Mouse (Mus musculus): ENCODE data around the gene Gdf11. TPM values are rescaled to one million over a fixed set of nuclear protein-coding genes. Genes with fewer than 3 reads are reported as not detected.

Gdf11 gene
- 8.2 and 8.6 TPM in 2 replicates for polyA plus RNA-seq (2014; fragmentation: Nextera tagmentation; extraction: Ambion mirVana)

DNA sequence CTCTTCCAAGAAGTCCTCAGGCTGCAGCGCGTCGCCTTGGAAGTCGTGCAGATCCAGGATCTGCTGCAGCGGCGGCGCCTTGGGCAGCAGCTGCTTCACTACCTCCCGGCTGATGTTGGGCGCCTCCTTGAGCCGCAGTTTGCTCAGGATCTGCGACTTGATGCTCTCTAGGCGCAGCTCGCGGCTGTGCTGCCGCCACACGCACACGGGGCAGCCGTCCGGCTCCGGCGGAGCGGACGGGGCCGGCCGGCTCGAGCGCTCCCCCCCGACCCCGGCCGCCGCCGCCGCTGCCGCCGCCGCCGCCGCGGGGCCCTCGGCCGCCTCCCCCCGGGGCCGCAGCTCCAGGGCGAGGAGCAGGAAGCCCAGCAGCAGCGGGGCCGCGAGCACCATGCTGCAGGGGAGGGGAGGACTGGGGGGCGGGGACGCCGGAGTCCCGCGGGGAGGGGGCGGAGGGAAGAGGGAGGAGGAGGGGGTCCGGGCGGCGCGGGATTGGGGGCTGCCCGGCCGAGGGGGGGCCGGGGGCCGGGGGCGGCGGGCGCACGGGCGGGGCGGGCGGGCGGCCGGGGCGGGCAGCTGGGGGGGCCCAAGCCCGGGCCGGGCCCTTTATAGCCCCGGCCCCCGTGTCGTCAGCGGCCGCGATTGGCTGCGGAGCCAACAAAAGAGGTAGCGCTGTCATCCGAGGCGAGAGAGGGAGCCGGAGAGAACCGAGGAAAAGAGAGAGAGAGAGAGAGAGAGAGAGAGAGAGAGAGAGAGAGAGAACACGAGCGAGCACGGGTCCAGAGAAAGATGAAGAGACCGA is at the start of gene Gdf11:
Gene Gdf11 (minus strand): TSS at position 423 of the 799 bp plus-strand sequence.
- peak within 1 kb of the TSS; percentile 80 for H3K9ac ChIP-seq (replicated peaks; ENCODE audit: low read depth, low read length)
- peak; percentile 88 for ATAC-seq (ENCODE audit: low read depth)
- H3K27me3 ChIP-seq (ENCODE audit: control insufficient read depth, insufficient read depth, low read length) = no peaks in the 10 kb centered on the region
- peak within 1 kb of the TSS; percentile 90 for H3K27ac ChIP-seq (ENCODE audit: low read depth, low read length)
- H3K4me2 ChIP-seq (ENCODE audit: low read depth, low read length) = peak within 1 kb of the TSS; percentile 71
- no peaks in the 10 kb centered on the region for H3K9me3 ChIP-seq (ENCODE audit: control insufficient read depth, low read length)
- peak within 1 kb of the TSS; percentile 81 for H3K4me3 ChIP-seq (ENCODE audit: low read depth, low read length)
- WGBS = under 1% methylated on average over 54 of the region's 89 CpGs
- H3K4me1 ChIP-seq (ENCODE audit: control insufficient read depth, insufficient read depth, low read length) = peaks cover 20% of the 10 kb centered on the region
- H3K36me3 ChIP-seq (ENCODE audit: control insufficient read depth, insufficient read depth, low read length) = peaks cover 4% of the 10 kb centered on the region; the same call in 1 of the 2 replicates

DNA sequence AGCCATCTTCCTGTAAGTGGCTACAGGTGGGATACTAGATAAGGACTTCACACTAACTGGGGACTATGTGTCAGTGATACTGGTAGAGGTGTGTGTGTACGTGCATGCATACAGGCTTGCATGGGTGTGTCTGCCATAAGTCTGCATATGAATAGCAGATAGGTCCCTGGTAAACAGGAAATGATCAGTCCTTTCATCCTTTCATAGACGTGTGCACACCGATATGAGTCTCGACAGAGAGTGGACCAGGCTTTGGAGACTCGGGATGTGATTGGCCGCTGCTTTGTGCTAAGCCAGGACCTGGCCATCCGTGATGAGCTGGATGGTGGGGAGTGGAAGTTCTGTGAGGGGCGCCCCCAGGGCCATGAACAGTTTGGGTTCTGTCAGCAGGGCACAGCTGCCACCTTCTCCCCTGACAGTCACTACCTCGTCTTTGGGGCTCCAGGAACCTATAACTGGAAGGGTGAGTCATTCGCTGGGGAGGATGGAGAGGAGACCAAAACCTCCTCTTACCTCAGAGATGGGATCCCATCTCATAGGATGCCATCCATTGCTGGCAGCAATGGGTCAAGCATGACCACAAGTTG is 49.0 kb upstream of the Gdf11 start:
- H3K27me3 ChIP-seq (ENCODE audit: control insufficient read depth, insufficient read depth, low read length) = no peaks in the 10 kb centered on the region
- no peak for ATAC-seq (ENCODE audit: low read depth)
- H3K27ac ChIP-seq (ENCODE audit: low read depth, low read length) = no peak overlapping the region
- 86% methylated on average over 10 of the region's 10 CpGs for WGBS
- no peak overlapping the region for H3K4me3 ChIP-seq (ENCODE audit: low read depth, low read length)
- H3K9me3 ChIP-seq (ENCODE audit: control insufficient read depth, low read length) = no peaks in the 10 kb centered on the region
- H3K4me1 ChIP-seq (ENCODE audit: control insufficient read depth, insufficient read depth, low read length) = no peaks in the 10 kb centered on the region
- H3K4me2 ChIP-seq (ENCODE audit: low read depth, low read length) = no peak overlapping the region
- no peak overlapping the region for H3K9ac ChIP-seq (replicated peaks; ENCODE audit: low read depth, low read length)
- H3K36me3 ChIP-seq (ENCODE audit: control insufficient read depth, insufficient read depth, low read length) = no peaks in the 10 kb centered on the region

DNA sequence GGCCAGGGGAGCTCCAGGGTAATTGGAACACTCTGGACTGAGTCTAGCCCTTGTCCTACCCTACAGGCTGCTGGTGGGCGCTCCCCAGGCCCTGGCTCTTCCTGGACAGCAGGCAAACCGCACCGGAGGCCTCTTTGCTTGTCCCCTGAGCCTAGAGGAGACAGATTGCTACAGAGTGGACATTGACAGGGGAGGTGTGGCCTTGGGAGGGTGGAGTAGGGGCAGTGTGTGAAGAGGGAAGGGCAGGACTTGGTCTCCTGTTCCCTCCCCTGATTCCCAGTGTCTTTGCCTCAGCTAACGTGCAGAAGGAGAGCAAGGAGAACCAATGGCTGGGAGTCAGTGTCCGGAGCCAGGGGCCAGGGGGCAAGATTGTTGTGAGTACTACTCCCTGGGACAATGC is 47.5 kb upstream of the Gdf11 start:
- H3K4me1 ChIP-seq (ENCODE audit: control insufficient read depth, insufficient read depth, low read length) = no peaks in the 10 kb centered on the region
- no peak for ATAC-seq (ENCODE audit: low read depth)
- peaks cover 9% of the 10 kb centered on the region; the same call in 1 of the 2 replicates for H3K27me3 ChIP-seq (ENCODE audit: control insufficient read depth, insufficient read depth, low read length)
- H3K4me3 ChIP-seq (ENCODE audit: low read depth, low read length) = no peak overlapping the region
- H3K27ac ChIP-seq (ENCODE audit: low read depth, low read length) = no peak overlapping the region
- no peak overlapping the region for H3K9ac ChIP-seq (replicated peaks; ENCODE audit: low read depth, low read length)
- no peak overlapping the region for H3K4me2 ChIP-seq (ENCODE audit: low read depth, low read length)
- no peaks in the 10 kb centered on the region for H3K9me3 ChIP-seq (ENCODE audit: control insufficient read depth, low read length)
- WGBS = 64% methylated on average over 5 of the region's 5 CpGs
- H3K36me3 ChIP-seq (ENCODE audit: control insufficient read depth, insufficient read depth, low read length) = no peaks in the 10 kb centered on the region

DNA sequence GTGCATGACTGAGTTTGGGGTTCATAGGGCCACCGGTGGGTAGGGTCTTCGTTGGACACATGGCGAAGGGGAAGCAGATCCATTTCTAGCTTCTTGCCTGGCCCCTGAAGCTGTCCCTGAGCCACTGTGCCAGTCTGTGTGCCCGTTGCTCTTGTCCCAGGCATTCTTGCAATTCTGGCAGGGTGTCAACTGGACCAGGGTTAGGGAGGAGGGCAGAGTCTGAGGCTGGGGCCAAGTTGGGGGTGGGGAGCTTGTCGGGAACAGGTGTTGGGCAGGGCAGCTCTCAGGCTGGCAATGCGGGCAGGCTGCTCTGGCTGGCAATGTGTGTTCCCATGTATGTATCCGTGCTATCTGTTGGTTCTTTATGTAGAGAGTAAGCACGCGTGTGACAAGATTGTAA is 46.9 kb upstream of the Gdf11 start:
- Histone ChIP-seq H3K9me3 (ENCODE audit: control insufficient read depth, low read length) (no peaks in the 10 kb centered on the region), H3K36me3 (ENCODE audit: control insufficient read depth, insufficient read depth, low read length) (no peaks in the 10 kb centered on the region), H3K4me3 (ENCODE audit: low read depth, low read length) (no peak overlapping the region), H3K9ac (replicated peaks; ENCODE audit: low read depth, low read length) (no peak overlapping the region), H3K4me2 (ENCODE audit: low read depth, low read length) (no peak overlapping the region), H3K27ac (ENCODE audit: low read depth, low read length) (no peak overlapping the region), H3K4me1 (ENCODE audit: control insufficient read depth, insufficient read depth, low read length) (no peaks in the 10 kb centered on the region), H3K27me3 (ENCODE audit: control insufficient read depth, insufficient read depth, low read length) (peaks cover 12% of the 10 kb centered on the region)
- 78% methylated on average over 9 of the region's 9 CpGs for WGBS
- ATAC-seq (ENCODE audit: low read depth) = no peak

DNA sequence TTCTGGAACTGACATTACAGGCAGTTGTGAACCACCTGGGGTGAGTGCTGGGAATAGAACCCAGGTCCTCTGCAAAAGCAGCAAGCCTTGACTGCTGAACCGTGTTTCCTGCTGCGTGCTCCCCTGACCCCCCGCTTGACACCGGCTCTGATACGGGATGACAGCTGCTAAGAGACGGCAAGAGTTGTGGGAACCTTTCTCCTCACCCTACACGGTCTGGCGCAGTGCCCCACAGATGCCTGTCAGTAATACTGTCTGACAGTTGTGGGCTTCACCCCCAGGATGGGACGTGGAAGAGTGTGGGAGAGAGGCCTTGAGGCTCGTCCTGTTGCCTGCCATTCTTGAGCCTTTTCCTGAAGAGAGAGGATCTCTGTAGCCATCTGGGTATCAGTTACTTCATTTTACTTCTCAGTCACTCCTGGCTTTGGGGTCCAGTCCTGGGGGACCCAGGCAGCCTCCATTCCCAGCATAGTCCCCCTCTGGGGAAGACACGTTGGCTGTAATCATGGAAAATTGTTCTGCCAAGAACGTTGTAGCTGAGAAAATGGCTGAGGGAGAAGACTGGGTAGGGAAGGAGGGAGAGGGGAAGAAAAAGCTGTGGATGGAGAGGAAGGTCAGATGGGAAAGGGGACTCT is 46.4 kb upstream of the Gdf11 start:
- Histone ChIP-seq H3K36me3 (ENCODE audit: control insufficient read depth, insufficient read depth, low read length) (no peaks in the 10 kb centered on the region), H3K27me3 (ENCODE audit: control insufficient read depth, insufficient read depth, low read length) (peaks cover 13% of the 10 kb centered on the region), H3K9ac (replicated peaks; ENCODE audit: low read depth, low read length) (no peak overlapping the region), H3K9me3 (ENCODE audit: control insufficient read depth, low read length) (no peaks in the 10 kb centered on the region), H3K4me1 (ENCODE audit: control insufficient read depth, insufficient read depth, low read length) (no peaks in the 10 kb centered on the region), H3K4me3 (ENCODE audit: low read depth, low read length) (no peak overlapping the region), H3K27ac (ENCODE audit: low read depth, low read length) (no peak overlapping the region), H3K4me2 (ENCODE audit: low read depth, low read length) (no peak overlapping the region)
- ATAC-seq (ENCODE audit: low read depth) = no peak
- 71% methylated on average over 12 of the region's 12 CpGs for WGBS

DNA sequence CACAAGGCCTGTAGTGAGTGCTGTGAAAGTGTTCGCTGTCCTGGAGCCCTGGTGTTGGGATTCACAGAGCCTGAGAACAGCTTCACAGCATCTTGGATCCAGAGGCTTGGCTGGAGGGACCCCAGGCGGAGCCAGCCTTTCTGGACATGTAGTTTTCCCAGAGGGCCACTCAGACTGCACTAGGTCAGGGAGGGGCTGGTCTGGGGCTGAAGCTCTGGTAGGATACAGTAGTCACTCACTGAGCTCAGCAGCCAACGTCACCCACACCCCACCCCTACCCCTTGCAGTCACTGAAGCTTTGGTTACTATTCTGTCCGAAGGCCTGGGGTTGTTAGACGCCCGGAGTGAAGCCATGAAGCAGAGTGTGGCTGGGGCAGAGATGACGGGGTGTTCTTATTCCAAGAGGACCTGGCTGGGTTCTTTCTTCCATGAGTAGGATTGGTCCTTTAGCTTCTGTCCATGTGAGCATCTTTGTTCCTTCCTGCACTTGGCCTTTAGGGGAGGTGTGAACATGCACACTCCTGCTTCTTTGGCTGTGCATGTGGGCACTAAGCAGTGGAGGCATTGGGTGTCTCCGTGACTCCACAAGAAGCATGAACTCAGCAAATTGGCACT is 44.4 kb upstream of the Gdf11 start:
- H3K9me3 ChIP-seq (ENCODE audit: control insufficient read depth, low read length) = no peaks in the 10 kb centered on the region
- no peak overlapping the region; the same call in 1 of the 2 replicates for H3K4me2 ChIP-seq (ENCODE audit: low read depth, low read length)
- H3K4me3 ChIP-seq (ENCODE audit: low read depth, low read length) = no peak overlapping the region
- ATAC-seq (ENCODE audit: low read depth) = no peak
- no peaks in the 10 kb centered on the region for H3K4me1 ChIP-seq (ENCODE audit: control insufficient read depth, insufficient read depth, low read length)
- H3K9ac ChIP-seq (replicated peaks; ENCODE audit: low read depth, low read length) = no peak overlapping the region
- no peaks in the 10 kb centered on the region for H3K36me3 ChIP-seq (ENCODE audit: control insufficient read depth, insufficient read depth, low read length)
- peaks cover 20% of the 10 kb centered on the region for H3K27me3 ChIP-seq (ENCODE audit: control insufficient read depth, insufficient read depth, low read length)
- WGBS = 75% methylated on average over 8 of the region's 8 CpGs
- H3K27ac ChIP-seq (ENCODE audit: low read depth, low read length) = no peak overlapping the region

DNA sequence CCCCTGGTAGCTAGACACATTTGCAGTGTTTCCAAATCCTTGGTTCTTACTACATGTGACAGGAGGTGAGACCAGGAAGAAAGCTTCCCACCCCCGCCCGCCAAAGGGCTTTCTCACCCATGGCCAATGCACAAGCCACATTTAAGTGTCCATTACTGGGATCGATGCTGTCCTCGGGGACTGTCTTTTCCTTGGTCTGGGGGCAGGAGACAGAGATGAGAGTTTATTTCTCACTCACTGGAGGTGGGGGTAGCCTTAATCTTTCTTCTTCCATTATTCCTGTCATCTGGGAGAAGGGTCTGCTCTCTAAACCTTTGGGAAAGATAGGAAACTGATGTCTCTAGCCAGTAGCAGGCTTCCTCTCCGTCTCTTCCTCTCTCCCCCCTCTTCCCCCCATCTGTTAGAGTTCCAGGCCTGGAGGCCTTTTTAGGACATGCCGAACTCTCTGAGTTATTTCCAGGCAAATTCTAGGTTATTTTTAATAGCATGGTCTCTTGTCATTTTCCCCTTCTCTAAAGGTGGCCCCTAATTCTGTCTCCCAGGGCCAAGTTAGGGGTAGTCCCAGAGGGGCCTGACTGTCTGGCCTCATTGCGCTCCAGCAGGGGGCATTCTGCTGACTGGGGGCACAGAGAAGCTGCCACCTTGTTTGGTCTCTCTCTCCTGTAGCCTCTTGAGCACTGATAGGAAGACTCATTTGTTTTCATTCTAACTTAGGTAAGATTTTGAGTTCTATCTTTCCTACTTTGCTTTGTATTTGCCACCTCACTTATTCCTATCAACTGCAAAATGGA is 43.7 kb upstream of the Gdf11 start:
- H3K27ac ChIP-seq (ENCODE audit: low read depth, low read length) = no peak overlapping the region
- H3K9me3 ChIP-seq (ENCODE audit: control insufficient read depth, low read length) = no peaks in the 10 kb centered on the region
- WGBS = 66% methylated on average over 7 of the region's 7 CpGs
- no peaks in the 10 kb centered on the region for H3K36me3 ChIP-seq (ENCODE audit: control insufficient read depth, insufficient read depth, low read length)
- no peak overlapping the region for H3K9ac ChIP-seq (replicated peaks; ENCODE audit: low read depth, low read length)
- H3K4me3 ChIP-seq (ENCODE audit: low read depth, low read length) = no peak overlapping the region
- H3K27me3 ChIP-seq (ENCODE audit: control insufficient read depth, insufficient read depth, low read length) = peaks cover 20% of the 10 kb centered on the region
- no peak for ATAC-seq (ENCODE audit: low read depth)
- peak overlapping the region; percentile 68; the same call in 1 of the 2 replicates for H3K4me2 ChIP-seq (ENCODE audit: low read depth, low read length)
- H3K4me1 ChIP-seq (ENCODE audit: control insufficient read depth, insufficient read depth, low read length) = no peaks in the 10 kb centered on the region

DNA sequence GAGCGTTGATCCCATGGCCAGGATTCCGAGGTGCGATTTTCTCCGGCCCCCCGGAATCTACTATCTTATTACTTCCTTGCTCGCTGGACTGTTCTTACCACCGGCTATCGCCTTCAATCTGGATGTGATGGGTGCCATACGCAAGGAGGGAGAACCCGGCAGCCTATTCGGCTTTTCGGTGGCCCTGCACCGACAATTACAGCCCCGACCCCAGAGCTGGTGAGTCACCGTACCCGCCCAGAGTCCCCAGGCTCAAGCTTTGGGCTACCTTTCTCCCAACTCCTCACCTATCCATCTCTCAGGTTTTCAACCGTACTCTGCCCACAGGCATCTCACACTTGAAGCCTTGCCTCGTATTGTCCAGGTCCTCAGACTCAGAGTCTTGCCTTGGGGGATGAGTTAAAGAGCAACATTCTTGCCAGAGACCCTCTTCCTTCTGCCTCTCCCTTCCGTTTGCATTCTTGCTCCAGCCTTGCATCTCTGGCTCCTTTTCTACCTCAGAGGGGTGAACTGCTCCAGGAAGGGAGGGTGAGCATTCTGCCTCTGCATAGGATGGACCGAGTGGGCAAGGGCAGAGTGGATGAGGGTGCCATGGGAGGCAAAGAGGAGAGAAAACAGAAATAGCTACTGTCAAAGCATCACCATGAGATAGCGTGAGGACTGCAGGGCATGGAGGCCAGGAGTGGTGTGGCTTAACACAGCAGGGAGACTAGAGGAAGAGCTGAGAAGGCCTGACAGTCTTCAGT is 42.6 kb upstream of the Gdf11 start:
- ATAC-seq (ENCODE audit: low read depth) = no peak
- Histone ChIP-seq H3K27ac (ENCODE audit: low read depth, low read length) (no peak overlapping the region), H3K36me3 (ENCODE audit: control insufficient read depth, insufficient read depth, low read length) (no peaks in the 10 kb centered on the region), H3K27me3 (ENCODE audit: control insufficient read depth, insufficient read depth, low read length) (peaks cover 20% of the 10 kb centered on the region), H3K4me3 (ENCODE audit: low read depth, low read length) (peak overlapping the region; percentile 37), H3K4me2 (ENCODE audit: low read depth, low read length) (peak overlapping the region; percentile 68), H3K9ac (replicated peaks; ENCODE audit: low read depth, low read length) (peak overlapping the region; percentile 46), H3K9me3 (ENCODE audit: control insufficient read depth, low read length) (no peaks in the 10 kb centered on the region), H3K4me1 (ENCODE audit: control insufficient read depth, insufficient read depth, low read length) (no peaks in the 10 kb centered on the region)
- 3% methylated on average over 21 of the region's 21 CpGs for WGBS
